Mouse (Mus musculus) hematopoietic stem cell, adult 5-6 weeks (primary cell): ENCODE data around the gene Ptpn1. TPM values are rescaled to one million over a fixed set of nuclear protein-coding genes. Genes with fewer than 3 reads are reported as not detected.
A peak's percentile ranks its signal among the peaks of the same experiment; 100 is the strongest.

Experiments
- ATAC-seq, 2 experiments: fragments of 125-278 bp in 1 of 2; replicated peaks in 1 of 2; 2 replicates each; pipeline ENCODE4 v1.8.0; 2016 to 2017; ENCODE audit warnings: inconsistent platforms in 2 of 2, mild to moderate bottlenecking in 2 of 2, moderate number of reproducible peaks in 2 of 2, low read depth in 1 of 2, moderate TSS enrichment in 1 of 2; ENCODE audit not compliant: low FRiP score in 2 of 2, poor library complexity in 2 of 2, severe bottlenecking in 2 of 2, insufficient read depth in 1 of 2, low TSS enrichment in 1 of 2
- total RNA-seq: library from RNA; stranded (forward); fragments of 172-1452, 232-1000 nt; gene quantifications from 2 replicates; pipeline ENCODE4 v1.2.3, GENCODE M21; 2017

Ptpn1 gene
- total RNA-seq = 37.1 and 61.6 TPM in 2 replicates

- peak; percentile 96 to 98 for ATAC-seq
Measured at GRCm38 (mm10) chr2:167931985-167932726, at the start of gene Ptpn1. TSS of gene Ptpn1 (plus strand) at chr2:167932057.

- ATAC-seq = peak; percentile 32 to 73; a peak in 2 of 4 replicates
Measured at GRCm38 (mm10) chr2:167886485-167886884, 45.4 kb upstream of the Ptpn1 start.

GRCm38 (mm10) chr2:167887516-167888347, 44.1 kb upstream of the Ptpn1 start:
- ATAC-seq = peak; percentile 31 to 54

GRCm38 (mm10) chr2:167888834-167889233, 43.0 kb upstream of the Ptpn1 start:
- ATAC-seq = no peak

GRCm38 (mm10) chr2:167889886-167890285, 42.0 kb upstream of the Ptpn1 start:
- ATAC-seq = no peak

- ATAC-seq = peak; percentile 57 to 68
Measured at GRCm38 (mm10) chr2:167891908-167892307, 39.9 kb upstream of the Ptpn1 start.

- no peak for ATAC-seq
Measured at GRCm38 (mm10) chr2:167893680-167894079, 38.2 kb upstream of the Ptpn1 start.

- peak; percentile 76 to 93 for ATAC-seq
Measured at GRCm38 (mm10) chr2:167894948-167895372, 36.9 kb upstream of the Ptpn1 start.

- no peak for ATAC-seq
Measured at GRCm38 (mm10) chr2:167897896-167898295, 34.0 kb upstream of the Ptpn1 start.

- no peak for ATAC-seq
Measured at GRCm38 (mm10) chr2:167899989-167900421, 31.9 kb upstream of the Ptpn1 start.

GRCm38 (mm10) chr2:167902116-167902703, 29.6 kb upstream of the Ptpn1 start:
- ATAC-seq = no peak

- no peak for ATAC-seq
Measured at GRCm38 (mm10) chr2:167903242-167903952, 28.5 kb upstream of the Ptpn1 start.

- no peak for ATAC-seq
Measured at GRCm38 (mm10) chr2:167904621-167905367, 27.1 kb upstream of the Ptpn1 start.

- ATAC-seq = no peak
Measured at GRCm38 (mm10) chr2:167905561-167905960, 26.3 kb upstream of the Ptpn1 start.

GRCm38 (mm10) chr2:167906729-167907128, 25.1 kb upstream of the Ptpn1 start:
- ATAC-seq = no peak; a peak in 1 of 4 replicates

GRCm38 (mm10) chr2:167909531-167910177, 22.2 kb upstream of the Ptpn1 start:
- no peak for ATAC-seq
